Mouse (Mus musculus): ENCODE results near the gene Rtkn2.

DNA sequence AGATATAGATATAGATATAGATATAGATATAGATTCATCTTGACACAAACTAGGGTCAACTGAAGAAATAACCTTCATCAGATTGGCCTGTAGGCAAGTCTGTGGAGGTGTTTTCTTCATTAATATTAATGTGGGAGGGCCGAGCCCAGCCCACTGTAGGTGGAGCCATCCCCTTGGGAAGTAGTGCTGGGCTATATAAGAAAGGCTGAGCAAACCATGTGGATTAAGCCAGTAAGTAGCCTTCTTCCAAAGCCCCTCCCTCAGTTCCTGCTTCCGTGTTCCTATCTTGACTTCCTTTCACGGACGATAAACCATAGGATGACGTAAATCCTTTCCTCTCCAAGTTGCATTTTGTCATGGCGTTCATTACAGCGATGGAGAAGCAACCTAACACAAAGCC lies 30.5 kb downstream of the Rtkn2 start:
- TF ChIP-seq CTCF (IDR thresholded peaks at IDR 0.05; ENCODE audit: control insufficient read depth, insufficient read depth, low read length), result no peak
- no peak for TF ChIP-seq POLR2A (IDR thresholded peaks at IDR 0.05; ENCODE audit: borderline replicate concordance, control insufficient read depth, low read depth, low read length)
